Mouse (Mus musculus) lung, postnatal 0 days (tissue): ENCODE measurements around the gene Xrcc5.

Experiments used
- CTCF ChIP-seq: IDR thresholded peaks from 2 replicates; pipeline ENCODE4 v1.5.1; 2016; ENCODE audit warnings: antibody characterized with exemption, mild to moderate bottlenecking
- EP300 ChIP-seq: IDR thresholded peaks from 2 replicates; pipeline ENCODE4 v1.6.1; 2016; ENCODE audit warnings: antibody characterized with exemption, mild to moderate bottlenecking, control low read depth

GRCm38 (mm10) chr1:72413205-72413604 lies 106.0 kb downstream of the Xrcc5 start:
- TF ChIP-seq CTCF (no peak), EP300 (no peak)
